Mouse (Mus musculus) adrenal gland, adult 8-10 months (tissue): ENCODE data around the gene Olfr1367. TPM values are rescaled to one million over a fixed set of nuclear protein-coding genes. Genes with fewer than 3 reads are reported as not detected.

Experiments used
- DNase-seq: peaks from one replicate; pipeline ENCODE4 v3.0.0; 2022
- microRNA-seq, 2 experiments: library from miRNA; unstranded; fragments of <30 nt; microRNA quantifications; one replicate each; pipeline ENCODE4 v1.2.0; 2022
- total RNA-seq, 4 experiments: library from RNA; stranded (reverse); gene quantifications; 2 replicates each; pipeline ENCODE4 v1.2.4; 2022

Olfr1367 gene
- total RNA-seq, 4 experiments from 2014 or later, result not detected

DNA sequence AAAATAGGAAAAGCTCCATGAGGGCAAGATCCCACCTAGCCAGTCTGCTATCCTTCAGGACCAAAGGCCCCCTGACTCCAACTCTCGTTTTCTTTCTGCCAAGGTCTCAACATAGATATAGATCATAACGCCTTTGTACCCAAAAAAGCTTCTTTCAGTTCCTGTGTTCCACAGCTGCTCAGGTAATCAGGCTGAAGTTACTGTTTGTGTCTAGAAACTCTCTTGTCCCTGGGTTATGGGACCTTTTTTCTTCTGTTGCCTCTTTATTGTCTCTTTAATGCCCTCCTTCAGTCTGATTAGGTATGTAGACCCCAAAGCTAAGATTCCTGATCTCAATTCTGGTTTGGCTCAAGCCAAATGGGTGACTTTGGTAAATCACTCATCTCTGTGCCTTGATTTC lies 50.8 kb downstream of the Olfr1367 start:
- no peak for DNase-seq

Small RNAs within 50 kb of the gene (microRNA-seq; reads per million reads assigned to microRNA genes)
- gene Mir6942, result 0 to 0.50 reads per million in 2 experiments

Other genes with a start within 250 kb of the Olfr1367 start
- gene Olfr1369-ps1, start 235.4 kb upstream of the Olfr1367 start, total RNA-seq, result not detected
- gene Olfr263, start 217.3 kb upstream of the Olfr1367 start, total RNA-seq, result not detected
- gene Olfr1368, start 201.0 kb upstream of the Olfr1367 start, total RNA-seq, result not detected
- 10 to 100 TPM; 46.8 to 54.3 (median 52.6) TPM for gene Trim27, start 167.5 kb upstream of the Olfr1367 start, total RNA-seq
- gene Gpx5, start 54.2 kb upstream of the Olfr1367 start, total RNA-seq, result not detected
- gene Gpx6, start 34.8 kb upstream of the Olfr1367 start, total RNA-seq, result not detected
- gene Zscan12, start 15.9 kb downstream of the Olfr1367 start, total RNA-seq, result 10 to 100 TPM in 3 of 4 experiments, 1 to 10 TPM in 1; 9.6 to 12.8 (median 11.1) TPM
- 10 to 100 TPM; 55.7 to 74.1 (median 68.0) TPM for gene Zkscan3, start 55.8 kb downstream of the Olfr1367 start, total RNA-seq
- 1 to 10 TPM in 2 of 4 experiments, under 1 TPM in 2; 0.75 to 1.9 (median 1.1) TPM for gene Pgbd1, start 94.1 kb downstream of the Olfr1367 start, total RNA-seq
- 10 to 100 TPM; 41.9 to 57.9 (median 51.1) TPM for gene Zscan26, start 106.8 kb downstream of the Olfr1367 start, total RNA-seq
- 1 to 10 TPM; 1.2 to 2.1 (median 1.8) TPM for gene Nkapl, start 121.6 kb downstream of the Olfr1367 start, total RNA-seq
- 1 to 10 TPM; 2.5 to 4.9 (median 3.8) TPM for gene Zkscan4, start 132.0 kb downstream of the Olfr1367 start, total RNA-seq
- not detected for gene Gm10065, start 132.5 kb downstream of the Olfr1367 start, total RNA-seq
- 10 to 100 TPM in 2 of 4 experiments, 1 to 10 TPM in 2; 7.8 to 11.5 (median 10.3) TPM for gene AK157302, start 148.3 kb downstream of the Olfr1367 start, total RNA-seq
- gene Gm11273, start 154.5 kb downstream of the Olfr1367 start, total RNA-seq, result 10 to 100 TPM; 48.5 to 62.2 (median 55.3) TPM
- gene Zkscan8, start 184.2 kb downstream of the Olfr1367 start, total RNA-seq, result 10 to 100 TPM; 20.4 to 30.2 (median 26.0) TPM
- not detected for gene Olfr1366, start 195.9 kb downstream of the Olfr1367 start, total RNA-seq
- not detected for gene Olfr1535, start 213.0 kb downstream of the Olfr1367 start, total RNA-seq
- not detected for gene Olfr1364, start 234.8 kb downstream of the Olfr1367 start, total RNA-seq